Mouse (Mus musculus) heart, postnatal 0 days (tissue): ENCODE measurements around the gene Sorbs2.

Experiments
- CTCF ChIP-seq: IDR thresholded peaks from 2 replicates; pipeline ENCODE4 v1.5.1; 2016; ENCODE audit warnings: antibody characterized with exemption, control low read depth, low read depth
- EP300 ChIP-seq: IDR thresholded peaks from 2 replicates; pipeline ENCODE4 v1.6.1; 2016; ENCODE audit warnings: antibody characterized with exemption, low read depth

DNA sequence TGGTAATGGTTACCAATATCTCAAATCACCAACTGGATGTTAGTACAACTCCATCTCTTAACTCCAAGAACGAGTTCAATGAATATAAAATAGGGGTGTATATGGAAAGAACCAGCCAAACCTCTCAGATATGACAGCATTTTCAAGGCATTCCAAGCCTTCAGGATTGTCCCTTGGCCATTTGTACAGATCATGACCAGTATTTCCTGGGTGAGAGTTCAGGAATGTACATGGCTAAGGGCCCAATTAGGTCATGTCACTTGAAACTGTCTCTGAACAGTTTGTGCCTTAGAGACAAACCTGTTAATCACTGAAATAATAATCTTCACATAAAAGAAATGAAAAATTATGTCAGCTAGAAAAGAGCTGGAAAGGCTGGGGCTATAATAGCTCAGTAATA, 76.3 kb downstream of the Sorbs2 start:
- TF ChIP-seq CTCF (no peak), EP300 (no peak)
